Mouse (Mus musculus): ENCODE results near the gene Gm9837.
A peak's percentile ranks its signal among the peaks of the same experiment; 100 is the strongest.
"Not testable (repeated sequence)": the region's sequence is repeated elsewhere in the genome, so short reads cannot be mapped to it uniquely, and the experiment has no call there.

Gm9837 gene

DNA sequence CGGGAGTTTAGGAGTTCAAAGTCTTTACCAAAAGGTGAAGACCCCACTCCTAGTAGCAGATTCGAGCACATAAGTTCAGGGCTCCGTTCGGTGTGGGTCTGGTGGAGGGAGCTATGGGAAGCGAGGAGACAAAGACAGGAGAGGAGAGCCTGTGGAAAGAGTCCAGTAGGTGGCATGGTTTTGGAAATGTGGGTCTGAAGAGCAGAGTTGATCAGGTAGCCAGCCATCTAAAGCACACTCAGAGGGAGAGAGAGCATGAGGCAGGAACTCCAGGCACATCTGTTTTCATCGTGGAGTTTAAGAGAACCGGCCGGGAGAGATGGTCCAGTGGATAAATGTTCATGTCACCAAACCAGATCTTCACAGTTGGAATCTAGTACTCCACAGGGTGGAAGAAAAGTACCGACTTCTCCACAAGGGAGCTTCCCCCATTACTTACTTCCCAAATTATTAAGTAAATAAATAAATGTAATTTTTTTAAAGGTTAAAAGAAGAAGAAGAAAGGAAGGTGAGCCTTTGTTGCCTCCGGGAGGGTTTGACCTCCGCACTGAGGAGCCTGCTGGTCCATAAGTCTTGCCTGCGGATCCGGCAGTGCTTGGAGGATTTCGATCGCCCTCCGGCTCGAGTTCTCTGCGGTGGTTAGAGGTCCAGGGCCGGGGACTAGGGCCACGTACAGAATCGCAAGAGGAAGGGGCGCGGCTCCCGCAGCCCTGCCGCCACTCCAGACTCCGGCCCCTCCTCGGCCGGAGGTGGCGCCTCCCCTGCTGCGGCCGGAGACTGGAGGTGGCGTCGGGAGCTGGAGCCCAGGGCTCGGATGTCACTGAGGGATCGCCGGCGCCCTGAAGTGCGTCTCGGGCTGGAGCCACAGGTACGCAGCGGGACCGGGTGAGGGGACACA is 13.6 kb downstream of the Gm9837 start, which contains the start of the genes Gm10447 and Shroom1:
TSS of gene Gm10447 (minus strand) at position 637 of the 898 bp plus-strand sequence.
TSS of gene Shroom1 (plus strand) at position 732 of the 898 bp plus-strand sequence.
- no peak for DNase-seq (ENCODE audit: low spot score in 2 of 2)

DNA sequence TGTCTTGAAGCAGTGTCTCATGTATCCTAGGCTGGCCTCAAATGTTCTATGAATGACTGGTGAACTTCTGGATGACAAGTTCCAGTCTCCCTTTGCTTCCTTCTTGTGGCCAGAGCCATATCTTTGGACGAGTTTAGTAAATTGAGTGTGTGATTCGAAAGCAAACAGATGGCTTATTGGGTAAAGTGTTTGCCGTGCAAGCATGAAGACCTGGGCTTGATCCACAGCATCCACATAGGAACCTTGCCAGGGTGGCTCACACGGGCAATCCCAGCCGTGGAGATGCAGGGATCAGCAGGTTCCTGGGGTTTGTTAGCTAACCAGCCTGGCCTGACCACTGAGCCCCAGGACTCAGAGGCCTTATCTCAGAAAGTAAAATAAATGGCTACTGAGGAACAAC is 17.2 kb downstream of the Gm9837 start:
- no peak for DNase-seq (ENCODE audit: low spot score in 2 of 2)

DNA sequence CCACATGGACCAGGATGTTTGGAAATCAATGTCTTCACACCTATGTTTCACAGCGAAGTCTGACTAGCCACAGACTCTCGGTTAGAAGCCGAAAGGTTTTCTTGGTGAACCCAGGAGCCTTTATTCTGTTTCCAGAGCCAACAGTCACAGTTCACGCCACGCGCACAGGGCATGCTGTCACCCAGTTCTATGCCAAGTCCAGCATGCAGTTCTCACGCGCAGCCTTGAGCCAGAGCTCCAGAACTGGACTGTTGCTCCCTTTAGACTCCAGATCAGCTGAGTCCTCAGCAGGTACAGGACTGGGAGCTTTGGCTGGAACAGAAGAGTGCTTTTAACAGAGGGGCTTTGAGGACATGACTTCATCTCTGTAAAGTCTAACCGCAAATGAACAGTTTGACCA is 17.9 kb downstream of the Gm9837 start:
- no peak for DNase-seq (ENCODE audit: low spot score in 2 of 2)

DNA sequence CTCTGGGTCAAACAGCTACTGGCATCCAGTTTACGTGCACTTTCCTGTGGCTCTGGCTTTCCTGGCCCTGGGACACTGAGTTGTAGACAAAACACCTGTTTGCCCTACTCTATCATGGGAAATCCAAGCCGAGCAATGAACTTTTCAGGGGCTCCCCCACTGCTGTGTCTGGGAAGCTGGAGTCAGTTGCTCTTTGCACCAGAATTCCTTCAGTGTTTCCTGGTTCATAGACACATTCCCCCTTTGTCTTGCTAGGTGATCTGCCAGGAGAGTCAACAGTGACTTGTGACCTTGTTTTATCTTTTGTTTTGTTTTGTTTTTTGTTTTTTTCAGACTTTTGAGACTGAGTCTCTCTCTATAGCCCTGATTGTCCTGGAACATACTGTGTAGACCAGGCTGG is 18.9 kb downstream of the Gm9837 start:
- DNase-seq (ENCODE audit: low spot score in 2 of 2), result no peak

DNA sequence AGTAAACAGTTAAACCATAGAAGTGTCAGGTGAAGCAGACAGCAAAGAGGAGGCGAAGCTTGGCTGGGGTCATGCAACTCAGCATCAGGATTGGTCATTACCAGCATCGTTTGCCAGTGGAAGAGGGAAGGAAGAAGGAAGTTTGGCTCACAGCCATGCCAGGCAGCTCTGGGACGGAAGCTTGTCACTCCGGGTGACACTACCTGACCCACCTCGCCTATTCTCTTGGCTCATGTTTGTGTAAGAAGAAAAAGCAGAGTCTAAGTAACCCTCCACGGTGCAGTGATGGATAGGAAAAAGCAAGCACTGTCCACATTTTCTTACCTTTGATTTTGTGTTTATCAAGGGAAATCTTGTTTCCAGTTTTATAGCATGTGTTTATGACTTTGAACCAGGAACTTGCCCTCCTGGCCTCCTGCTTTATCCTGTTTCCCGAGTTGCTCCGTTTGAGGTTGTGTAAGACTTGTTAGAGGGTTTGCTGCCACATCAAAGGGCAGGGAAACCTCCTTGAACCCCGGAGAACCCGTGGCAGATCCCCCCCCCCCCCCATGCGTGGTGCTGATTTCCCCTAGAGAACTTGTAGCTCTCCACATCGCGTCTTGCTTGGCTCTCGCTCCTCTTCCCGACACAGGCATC is 20.1 kb downstream of the Gm9837 start:
- DNase-seq (ENCODE audit: low spot score in 2 of 2), result no peak

DNA sequence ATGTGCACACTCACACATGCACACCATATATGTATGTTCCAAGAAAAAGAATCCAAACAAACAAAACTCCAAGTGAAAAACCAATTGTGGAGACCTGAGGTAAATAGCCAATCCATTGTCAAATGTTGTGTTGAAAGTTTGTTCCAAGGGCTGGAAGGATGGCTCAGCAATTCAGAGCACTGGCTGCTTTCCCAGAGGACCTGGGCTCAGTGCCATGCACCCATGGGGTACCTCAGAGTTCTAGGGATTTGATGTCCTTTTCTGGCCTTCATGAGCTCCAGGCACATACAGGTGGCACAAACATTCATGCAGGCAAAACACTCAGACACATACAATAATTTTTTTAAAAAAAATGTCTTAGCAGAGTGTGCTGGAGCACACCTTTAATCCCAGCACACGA is 21.8 kb downstream of the Gm9837 start:
- DNase-seq (ENCODE audit: low spot score in 2 of 2), result no peak

DNA sequence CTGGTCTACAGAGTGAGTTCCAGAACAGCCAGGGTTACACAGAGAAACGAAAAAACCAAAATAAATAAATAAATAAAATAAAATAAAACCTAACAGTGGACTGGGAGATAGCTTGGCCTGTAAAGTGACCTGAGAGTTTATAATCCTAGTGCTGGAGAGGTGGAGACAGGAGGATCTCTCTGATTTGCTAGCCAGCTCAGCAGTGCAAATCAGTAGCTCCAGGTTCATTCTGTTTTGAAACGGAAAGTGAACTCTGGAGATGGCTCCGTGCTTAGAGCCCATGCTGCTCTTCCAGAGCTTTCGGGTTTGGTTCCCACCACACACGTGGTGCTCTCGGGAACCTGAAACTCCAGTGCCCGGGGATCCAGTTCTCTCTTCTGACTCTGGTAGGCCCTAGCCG is 22.3 kb downstream of the Gm9837 start:
- no peak for DNase-seq (ENCODE audit: low spot score in 2 of 2)

DNA sequence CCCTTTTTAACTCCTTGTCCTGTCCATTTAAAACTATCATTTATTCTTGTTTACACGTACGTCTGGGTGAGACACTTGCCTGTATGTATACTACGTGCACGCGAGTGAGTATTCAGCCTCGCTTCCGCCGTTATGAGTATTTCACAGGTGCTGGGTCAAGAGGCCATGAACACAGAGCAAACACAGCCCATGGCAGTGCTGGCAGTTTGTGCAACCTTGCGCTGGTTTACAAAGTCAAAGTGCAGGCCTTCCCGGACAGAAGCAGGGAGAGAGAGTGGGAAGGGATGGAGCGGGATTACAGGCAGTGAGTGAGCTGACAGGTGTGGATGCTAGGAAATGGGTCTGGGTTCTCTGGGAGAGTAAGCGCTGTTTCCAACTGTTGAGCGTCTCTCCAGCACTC is 24.1 kb downstream of the Gm9837 start:
- DNase-seq (ENCODE audit: low spot score in 2 of 2), result no peak

DNA sequence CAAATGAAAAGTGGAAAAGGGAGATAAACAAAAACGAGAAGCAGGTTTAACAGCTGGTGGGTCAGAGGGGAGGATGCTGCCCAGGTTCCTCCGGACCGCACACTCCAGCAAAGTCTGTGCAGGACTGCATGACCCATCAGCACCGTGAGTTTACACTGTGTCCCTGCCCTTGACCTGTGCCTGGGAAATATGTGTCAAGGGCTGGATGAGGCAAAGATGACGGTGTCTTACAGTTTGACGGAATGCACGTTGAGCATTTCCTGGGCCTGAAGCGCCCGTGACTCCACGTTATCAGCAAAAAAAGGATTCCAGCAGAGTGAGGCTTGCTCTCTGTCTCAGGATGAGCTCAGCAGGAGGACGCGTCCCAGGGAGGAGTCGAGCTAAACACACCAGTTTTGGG is 24.7 kb downstream of the Gm9837 start:
- no peak for DNase-seq (ENCODE audit: low spot score in 2 of 2)

DNA sequence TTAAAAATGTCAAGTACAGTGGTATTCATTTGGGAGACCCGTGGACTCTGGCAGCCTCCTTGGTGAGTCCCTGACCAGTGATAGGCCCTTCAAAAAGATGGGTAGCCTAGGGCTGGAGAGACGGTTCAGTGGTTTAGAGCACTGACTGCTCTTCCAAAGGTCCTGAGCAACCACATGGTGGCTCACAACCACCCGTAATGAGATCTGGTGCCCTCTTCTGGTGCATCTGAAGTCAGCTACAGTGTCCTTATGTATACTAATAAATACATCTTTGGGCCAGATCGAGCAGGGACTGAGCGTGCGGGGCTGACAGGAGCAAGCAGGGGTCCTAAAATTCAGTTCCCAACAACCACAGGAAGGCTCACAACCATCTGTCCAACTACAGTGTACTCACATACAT is 26.4 kb downstream of the Gm9837 start:
- no peak for DNase-seq (ENCODE audit: low spot score in 2 of 2)

DNA sequence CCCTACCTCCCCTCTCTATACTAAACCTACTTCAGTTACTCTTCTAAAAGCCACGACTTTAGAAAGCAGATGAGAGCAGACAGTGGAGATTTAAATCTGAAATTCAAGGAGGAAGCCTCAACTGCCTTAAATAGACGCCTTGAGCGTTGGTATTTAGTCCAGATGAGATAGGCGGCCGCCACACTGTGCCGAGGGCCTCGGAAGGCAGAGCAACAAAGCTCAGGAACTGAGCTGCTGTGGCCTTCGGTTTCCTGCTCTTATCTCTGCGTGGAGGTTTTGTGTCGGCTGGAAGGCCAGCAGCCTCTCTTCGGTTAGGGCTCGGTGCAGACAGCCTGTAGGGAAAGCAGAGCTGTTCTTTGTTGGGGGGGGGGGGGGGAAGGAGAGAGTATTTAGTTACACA is 28.4 kb downstream of the Gm9837 start:
- no peak for DNase-seq (ENCODE audit: low spot score in 2 of 2)

DNA sequence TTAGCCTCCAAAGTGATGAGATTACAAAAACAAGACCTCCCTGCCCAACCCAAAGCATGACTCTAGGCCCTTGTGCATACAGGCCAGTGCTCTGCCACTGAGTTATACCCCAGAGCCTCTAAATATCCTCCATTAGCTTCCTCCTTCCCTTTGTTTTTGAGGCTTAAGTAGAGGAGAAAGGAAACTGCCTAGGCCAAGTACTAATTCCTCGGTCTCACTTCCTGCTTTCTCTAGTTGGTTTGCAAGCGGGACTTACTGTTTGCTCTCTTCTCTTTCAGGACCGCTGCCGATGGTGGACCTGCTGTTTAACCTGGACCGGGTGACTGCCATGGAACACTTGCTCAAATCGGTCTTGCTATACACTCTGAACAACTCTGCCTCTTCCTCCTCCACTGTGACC is 33.9 kb downstream of the Gm9837 start:
- no peak for DNase-seq (ENCODE audit: low spot score in 2 of 2)

DNA sequence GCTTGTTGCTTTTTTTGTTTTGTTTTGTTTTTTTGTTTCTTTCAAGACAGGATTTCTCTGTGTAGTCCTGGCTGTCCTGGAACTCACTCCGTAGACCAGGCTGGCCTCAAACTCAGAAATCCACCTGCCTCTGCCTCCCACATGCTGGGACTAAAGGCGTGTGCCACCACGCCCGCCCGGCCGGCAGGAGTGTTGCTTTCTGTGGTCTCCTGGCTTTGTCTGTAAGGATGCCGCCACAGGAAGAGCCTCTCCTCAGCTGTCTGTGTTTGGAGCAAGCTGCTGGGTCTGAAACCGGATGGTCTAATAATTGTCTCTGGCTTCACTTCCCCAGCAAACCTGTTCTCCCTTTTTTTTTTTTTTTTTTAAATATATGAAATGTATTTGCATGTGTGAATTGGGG is 34.8 kb downstream of the Gm9837 start:
- DNase-seq (ENCODE audit: low spot score in 2 of 2), result no peak

DNA sequence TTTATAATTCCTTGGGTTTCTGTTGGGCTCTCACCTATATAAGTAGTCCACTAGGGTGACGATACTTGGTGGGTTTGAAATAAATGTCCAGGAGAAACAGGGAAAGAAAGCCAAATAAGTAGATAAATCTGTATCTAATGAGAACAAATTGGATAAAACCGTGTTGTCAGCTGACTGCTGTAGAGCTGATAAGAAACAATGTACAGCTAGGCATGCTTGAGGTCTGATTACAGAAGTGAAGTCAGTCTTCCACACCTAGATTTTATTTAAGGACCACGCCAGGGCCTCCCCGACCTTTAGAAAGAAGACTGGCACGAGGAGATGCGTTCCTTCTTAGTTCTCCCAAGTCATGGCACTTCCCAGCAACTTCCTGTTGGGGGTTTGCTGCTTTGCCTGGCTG is 37.2 kb downstream of the Gm9837 start:
- no peak for DNase-seq (ENCODE audit: low spot score in 2 of 2)

DNA sequence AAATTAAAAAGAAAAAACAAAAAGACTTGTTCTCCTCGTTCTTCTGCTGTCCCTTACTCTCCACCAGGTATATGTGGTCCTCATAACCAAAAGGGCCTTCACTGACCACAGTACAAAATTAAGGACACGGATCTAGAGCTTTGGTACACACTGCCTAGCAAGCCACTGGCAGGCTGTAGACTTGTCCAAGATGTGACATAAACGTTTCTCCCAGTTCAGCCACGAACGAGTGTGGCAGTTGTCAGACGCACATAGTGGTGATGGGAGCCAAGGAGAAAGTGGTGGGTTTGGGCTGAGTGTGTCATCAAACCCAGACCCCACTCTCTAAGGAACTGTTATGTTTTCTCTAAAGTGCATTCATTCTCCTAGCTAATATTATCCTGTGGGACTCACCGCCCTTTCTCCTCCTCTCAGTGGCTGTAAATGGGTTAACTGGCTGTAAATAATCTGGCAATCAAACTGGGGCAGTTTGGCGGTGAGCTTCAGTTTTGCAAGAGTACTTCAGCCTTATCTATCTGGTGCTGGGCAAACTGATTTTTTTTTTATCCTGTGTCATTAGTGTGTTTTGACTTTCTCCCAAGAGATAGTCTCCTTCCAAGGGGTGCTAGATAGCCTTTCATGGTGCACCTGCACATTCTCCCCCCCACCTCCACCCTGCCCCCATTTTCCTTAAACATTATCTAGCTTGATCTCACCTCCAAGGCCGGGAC is 38.8 kb downstream of the Gm9837 start:
- no peak for DNase-seq (ENCODE audit: low spot score in 2 of 2)

DNA sequence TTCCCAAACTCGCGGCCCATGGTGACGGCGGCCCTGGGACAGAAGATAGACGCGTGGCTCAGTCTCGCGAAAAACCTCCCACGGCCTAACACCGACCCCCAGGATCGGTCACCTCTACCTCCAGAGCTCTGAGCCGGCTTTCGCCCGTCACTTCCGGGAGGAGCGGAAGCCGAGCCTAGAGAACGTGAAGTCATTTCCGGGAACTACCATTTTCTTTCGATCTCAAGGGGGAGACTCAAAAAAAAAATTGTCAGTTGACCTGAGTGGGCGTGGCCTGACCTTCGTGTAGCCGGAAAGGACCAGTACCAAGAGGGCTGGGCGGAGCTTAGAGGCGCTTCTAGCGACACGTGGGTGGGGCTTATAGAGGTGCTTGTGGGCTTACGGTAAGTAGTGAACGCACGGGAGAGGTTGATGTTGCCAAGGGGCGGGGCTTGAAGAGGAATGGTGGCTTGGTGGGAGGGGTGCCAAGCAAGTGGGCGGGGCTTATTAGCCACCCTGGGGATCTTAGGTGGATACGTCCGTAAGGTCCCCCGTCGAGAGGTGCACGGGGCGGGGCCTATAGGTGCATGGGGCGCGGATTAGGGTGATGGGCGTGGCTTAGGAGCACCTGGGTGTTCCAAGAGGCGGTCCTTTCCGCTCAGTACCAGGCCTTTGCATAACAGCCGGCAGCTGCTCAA is 39.5 kb downstream of the Gm9837 start, which contains the start of the genes Uqcrq and Gdf9:
TSS of gene Uqcrq (minus strand) at position 162 of the 677 bp plus-strand sequence.
TSS of gene Gdf9 (plus strand) at position 354 of the 677 bp plus-strand sequence.
- DNase-seq (ENCODE audit: low spot score in 2 of 2), result peak; percentile 83 to 96

DNA sequence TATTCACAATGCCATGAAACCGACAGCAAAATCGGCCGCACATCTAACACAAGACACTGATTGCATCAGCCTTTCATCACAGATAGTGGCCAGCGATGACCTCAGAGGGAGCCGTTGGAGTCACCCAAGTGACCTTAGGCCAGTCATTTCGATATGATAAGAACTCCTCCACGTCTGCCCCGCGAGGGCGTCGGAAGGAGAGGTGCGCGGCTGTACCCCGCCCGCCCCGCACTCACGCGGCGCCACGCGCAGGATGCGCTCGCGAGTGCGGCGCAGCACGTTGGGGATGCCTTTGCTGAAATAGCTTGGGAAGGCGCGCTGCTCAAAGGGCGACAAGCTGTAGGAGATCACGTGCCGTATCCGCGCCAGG is 40.0 kb downstream of the Gm9837 start:
- DNase-seq (ENCODE audit: low spot score in 2 of 2), result no peak

DNA sequence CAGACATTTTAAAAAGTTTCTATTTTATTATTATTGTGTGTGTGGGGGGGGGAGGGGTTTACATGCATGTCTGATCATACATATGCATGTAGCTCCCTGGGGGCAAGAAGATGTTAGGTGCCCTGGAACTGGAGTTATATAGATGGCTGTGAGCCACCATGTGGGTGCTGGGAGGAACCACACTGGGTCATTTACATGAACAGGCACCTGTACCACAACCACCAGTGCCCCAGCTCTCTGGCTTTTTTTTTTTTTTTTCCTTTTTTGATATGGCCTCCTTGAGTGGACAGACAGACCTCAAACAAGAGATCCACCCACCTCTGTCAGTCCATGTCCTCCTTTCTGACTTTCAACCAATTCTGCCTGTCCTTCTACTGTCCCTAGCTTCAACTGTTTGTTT is 41.1 kb downstream of the Gm9837 start:
- DNase-seq (ENCODE audit: low spot score in 2 of 2), result no peak

DNA sequence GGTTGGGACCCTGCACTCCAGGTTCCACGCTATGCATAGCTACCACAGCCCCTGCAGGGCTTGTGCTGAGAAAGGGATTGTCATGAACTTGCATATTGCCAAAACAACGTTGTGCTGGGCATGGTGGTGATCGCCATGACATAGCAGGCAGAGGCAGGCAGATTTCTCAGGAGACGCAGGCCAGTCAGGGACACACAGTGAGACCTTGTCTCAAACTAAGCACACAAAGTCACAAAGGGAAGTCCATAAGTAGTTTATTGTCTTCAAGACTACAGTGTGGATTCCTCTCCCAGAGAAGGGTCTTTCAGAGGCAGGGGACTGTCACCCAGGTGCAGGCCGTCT is 41.6 kb downstream of the Gm9837 start:
- no peak for DNase-seq (ENCODE audit: low spot score in 2 of 2)

DNA sequence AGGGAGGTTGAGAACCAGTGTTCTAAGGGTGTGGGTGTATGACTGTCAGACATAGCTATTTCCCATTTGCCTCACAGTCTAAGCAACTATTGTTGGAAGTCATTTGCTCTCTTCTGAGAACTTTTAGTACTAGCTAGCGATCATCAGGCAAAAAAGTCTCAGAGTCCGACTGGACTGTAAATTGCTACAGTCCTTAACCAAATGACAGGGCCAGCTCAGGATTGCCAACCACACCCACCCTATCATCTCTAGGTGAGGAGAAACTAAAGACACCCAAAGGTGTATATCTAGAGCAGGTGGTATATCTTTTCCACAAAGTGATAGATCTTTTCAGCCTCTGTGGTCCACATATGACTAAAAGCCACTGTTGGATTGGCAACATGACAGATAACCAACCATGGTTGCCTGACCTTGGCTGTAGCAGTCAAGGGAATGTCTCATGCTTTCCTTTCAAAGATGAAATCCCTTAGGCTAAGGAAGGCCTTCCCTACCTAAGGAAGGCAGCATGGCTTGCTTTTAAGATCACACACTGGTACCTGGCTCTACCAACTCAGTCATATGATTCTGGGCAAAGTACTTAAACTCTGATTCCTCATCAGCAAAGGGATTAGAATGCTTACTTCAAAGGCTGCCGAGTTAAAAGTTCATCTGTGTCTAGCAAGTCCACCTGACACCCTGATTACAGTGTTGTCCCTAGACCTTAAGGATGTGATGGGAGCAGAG is 42.1 kb downstream of the Gm9837 start:
- DNase-seq (ENCODE audit: low spot score in 2 of 2), result no peak

DNA sequence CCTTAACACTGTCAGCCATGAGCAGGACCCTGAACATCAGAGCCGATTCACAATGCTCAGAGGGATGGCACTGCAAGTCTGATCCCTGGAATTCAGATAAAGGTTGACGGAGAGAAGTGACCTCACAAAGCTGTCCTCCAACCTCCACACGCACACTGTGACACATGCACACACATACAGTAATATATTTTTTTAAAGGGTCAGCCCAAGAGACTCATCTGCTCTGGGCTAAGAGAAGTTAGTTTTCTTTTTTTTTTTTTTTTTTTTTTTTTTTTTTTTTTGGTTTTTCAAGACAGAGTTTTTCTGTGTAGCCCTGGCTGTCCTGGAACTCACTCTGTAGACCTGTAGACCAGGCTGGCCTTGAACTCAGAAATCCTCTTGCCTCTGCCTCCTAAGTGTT is 43.4 kb downstream of the Gm9837 start:
- DNase-seq (ENCODE audit: low spot score in 2 of 2), result not testable (repeated sequence)

Measured in cerebellum, postnatal 4 days (tissue).